Mouse (Mus musculus): ENCODE data around the gene Mov10l1.

Gene Mov10l1

DNA sequence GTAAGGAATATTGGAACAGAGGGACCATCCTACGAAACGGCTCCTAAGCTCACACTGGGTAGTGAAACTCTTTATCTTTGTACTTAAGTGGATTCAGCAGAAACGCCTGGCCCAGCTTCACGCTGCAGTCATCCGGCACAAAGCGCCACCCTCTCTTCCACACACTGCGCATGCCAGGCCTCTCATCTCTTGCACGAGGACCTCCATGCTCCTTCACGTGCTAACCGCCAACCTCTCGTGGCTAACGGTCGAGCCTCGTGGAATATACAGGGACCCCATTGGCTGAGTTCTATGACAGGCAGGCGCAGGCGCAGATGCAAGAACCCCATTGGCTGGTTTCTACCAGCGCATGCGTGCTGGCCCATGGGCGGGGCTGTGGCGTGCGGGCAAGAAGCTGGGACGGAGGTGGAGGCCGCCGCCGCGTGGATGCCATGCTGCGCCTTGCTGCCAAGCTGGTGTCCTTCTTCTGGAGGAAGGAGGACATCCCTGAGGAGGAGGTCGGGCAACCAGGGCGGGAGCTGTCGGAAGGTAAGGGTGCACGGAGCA, at the start of gene Mov10l1:
Gene Mov10l1 (plus strand): TSS at position 376 of the 546 bp plus-strand sequence.
- no peak for DNase-seq

DNA sequence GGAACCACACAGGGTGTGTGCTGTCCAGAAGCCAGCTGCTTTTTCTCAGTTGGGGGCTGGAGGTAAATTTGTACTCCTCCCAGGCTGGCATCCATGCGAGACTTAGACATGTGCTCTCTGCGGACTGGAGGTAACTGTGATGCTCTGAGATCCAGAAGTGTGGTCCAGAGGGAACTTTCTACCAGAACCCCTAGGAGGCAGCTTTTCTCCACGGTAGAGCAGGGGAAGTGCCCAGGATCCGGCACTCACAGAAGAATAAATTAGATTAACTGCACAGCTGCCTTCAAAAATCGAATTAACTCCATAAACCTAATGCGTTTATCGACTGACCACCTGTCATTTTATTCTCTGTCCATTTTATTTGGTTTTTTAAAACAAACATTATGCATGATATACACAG, 48.6 kb upstream of the Mov10l1 start:
- no peak for DNase-seq

DNA sequence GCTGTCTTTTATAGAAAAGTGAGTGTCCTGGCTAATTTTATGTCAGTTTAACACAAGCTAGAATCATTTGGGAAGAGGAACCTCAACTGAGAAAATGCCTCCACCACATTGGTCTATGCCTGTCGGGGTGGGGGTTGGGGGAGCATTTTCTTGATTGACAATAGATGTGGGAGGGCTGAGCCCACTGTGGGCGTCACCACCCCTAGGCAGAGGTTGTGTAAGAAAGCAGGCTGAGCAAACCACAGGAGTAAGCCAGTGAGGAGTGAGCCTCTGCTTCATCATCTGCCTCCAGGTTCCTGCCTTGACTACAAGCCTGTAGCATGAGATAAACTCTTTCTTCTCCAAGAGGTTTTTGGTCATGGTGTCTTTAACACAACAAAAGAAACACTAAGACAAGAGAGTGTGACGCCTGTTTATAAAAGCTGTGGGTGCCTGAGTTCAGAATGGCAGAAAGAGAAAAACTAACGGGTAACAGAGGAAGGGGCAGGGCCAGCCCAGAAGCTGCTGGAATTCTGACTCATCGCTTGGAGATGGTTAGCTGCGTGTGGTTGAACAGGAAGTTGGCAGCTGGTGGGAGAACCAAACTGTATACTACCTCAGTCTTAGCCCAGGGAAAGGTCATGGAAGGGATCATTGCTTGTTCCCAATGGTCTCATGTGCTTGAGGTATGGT, 46.0 kb upstream of the Mov10l1 start:
- DNase-seq, result no peak

DNA sequence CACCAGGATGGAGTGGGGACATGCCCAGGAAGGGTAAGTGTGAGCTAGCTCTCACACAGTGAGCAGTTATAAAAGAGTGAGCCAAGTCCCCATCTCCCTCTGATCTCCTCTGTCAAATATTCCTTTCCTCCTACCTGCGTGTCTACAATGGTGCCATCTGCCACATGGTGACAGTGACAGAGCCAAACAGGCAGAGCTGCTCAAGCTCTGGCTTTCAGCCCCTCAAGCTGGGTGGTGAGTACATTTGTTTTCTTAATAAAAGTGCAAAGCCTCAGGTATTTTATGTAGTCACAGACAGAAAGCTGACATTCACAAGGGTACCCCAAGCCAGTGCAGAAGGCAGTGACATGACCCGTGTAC, 45.4 kb upstream of the Mov10l1 start:
- no peak for DNase-seq

DNA sequence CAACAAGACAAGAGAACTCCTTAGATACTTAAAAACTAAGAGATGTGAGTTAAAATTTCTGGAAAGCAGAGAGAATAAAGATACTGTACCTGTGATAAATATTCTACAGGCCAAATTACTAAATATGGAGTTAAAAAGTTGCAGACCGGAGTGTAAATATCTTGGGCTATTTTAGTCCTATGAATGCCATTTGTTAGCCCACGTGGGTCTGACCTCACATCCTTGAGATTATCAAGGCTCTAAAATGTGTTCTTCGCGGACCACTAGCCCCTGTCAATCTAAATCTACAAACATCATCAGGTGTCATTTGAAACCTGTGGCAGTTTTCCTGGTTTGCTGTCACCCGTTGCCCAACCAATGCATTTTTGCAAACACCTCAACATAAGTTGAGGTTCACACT, 39.9 kb upstream of the Mov10l1 start:
- no peak for DNase-seq

DNA sequence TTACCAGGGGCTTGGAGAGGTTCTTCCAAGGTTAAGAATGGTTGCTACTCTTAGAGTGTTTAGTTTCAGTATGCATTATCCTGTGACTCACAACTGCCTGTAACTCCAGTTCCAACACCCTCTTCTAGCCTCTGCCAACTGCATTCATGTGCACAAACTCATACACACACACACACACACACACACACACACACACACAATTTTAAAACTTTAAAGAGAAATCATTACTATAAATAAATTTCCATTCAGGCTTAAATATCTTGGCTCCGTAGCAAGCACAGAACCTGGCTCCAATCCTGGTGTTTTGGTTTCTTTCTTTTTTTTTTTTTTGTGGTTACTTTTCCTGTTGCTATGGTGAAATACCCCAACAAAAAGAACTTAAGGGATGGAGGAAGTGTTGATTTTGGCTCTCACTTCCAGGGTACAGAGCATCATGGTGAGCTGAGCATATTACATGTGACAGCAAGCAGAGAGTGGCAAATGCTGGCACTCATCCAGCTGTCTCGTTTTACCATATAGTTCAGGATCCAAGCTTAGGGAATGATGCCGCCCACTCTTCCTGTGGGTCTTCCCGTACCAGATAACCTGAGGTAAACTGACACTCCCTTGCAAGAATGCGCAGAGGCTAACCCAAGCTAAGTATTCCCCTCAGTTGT, 38.7 kb upstream of the Mov10l1 start:
- DNase-seq, result no peak

DNA sequence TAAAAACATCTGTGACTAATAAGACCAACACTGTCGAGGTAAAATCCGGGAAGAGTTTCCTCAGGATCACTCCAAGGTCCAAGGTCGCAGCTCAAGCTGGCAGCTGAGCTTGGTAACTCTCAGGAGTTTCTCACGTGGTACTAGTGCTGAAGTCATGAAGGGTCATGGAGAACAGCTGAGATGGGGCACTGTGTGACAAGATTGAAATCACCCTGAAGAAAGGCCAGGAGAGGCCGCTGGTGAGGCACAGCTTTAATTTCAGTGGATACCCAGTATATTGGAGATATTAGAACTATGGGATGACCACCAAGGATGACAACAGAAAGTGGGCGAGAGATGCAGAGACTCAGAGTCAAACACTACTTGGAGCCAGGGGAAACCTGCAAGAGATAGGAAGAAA, 35.9 kb upstream of the Mov10l1 start:
- DNase-seq, result no peak

DNA sequence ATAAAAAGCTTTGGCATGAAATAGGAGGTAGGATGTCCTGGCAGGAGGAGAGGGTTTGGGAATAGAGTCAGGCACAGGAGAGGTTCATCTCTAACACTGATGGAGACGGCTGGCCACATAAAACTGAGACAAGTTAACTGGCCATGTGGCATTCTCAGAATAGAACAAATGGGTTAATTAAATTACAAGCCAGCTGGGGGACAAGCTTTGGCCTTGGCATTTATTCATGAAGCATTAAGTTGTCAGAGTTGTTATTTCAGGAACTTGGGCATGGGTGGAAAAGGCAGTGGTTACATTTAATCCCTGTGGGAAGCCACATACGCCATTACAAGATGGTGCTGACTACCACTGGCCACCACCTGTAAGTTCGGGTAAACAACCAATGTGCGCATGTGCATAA, 31.5 kb upstream of the Mov10l1 start:
- no peak for DNase-seq

DNA sequence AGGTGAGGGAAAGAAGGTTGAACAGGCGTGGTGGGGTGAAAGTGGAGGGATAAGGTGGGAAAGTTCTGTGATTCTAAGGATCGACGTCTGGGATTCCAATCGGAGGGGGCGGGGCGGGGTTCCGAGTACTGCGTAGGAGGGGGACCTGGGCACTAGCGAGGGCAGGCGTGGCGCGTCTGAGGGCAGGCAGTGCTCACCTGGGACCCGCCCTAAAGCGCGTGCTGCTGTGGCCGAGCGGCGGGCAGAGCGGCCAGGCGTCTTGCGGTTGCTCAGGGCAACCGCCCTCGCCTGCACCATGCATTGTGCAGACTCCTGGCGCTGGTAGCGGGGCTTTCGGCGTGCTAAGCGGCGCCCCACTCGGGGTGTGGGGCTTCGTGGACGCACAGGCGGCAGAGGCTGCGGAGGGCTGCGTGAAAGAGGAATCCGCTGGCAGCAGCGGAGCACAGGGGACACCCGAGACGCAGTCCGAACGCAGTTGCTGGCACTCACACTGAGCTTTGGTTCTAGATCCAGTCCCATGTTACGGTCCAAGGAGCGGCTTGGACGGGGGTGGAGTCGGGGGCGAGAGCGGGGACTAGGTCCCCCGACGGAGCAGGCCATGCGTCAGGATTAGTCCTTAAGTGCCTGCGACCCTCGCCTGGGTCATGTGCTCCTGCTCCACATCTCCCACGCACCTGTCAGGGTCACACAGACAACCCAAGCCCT, 28.2 kb upstream of the Mov10l1 start, which contains the start of gene Ttll8:
Gene Ttll8 (minus strand): TSS at position 51 of the 705 bp plus-strand sequence.
- no peak for DNase-seq

DNA sequence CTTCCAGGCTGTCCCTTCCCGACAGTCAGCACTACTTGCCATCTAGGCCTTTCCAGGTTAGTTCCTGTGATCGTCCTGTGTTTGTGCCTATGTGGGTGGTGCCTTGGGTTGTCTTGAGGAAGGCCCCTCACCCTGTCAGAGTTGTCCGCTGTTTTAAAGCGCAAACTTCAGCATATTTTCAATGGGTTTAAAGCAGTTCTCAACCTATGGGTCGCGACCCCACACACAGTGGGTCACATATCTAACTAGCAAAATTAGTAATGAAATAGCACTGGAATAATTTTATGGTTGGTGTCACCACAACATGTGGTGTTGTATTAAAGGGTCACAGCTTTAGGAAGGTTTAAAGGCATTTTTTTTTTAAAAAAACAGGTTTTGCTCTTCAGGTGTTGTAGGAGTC, 27.4 kb upstream of the Mov10l1 start:
- no peak for DNase-seq

DNA sequence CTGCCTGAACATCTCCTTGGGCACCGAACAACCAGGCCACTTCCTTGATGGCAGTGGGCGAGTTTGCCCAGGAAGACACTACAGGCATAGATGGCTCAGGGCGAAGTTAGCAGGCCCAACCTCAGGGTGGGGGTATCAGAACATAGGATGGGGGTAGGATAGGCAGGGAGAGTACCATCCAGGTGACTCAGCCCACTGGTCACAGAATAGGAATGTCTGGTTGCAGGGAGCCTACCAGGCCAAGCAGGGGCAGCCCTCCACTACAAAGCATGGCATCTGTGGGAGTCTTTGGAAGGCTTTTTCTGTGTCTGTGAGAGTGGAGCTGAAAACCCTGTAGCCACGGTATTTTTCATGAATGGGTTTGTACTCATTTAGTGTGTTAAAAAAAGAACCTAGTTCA, 25.2 kb upstream of the Mov10l1 start:
- no peak for DNase-seq

DNA sequence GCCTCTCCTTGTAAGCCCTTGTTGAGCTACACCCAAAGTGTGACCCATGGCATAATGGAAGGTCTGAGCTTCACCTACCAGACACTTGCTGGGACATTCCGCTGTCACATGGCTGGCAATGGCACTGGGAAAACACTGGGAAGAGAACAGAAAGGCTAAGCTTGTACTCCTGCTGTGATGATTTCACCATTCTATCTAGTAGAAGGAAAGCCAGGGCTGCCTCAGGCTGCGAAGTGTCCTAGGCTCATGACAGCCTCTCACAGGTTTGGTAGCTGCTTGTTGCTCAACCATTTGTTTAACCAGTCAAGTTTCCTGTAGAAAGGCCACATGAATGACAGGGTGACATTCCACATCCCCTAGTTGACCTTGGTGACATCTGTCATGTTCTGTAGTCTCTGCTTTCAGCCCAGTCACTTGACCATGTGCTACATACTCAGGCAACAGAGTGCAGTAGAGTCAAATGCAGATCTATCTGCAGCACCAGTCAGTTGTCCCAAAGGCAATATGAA, 18.6 kb upstream of the Mov10l1 start:
- no peak for DNase-seq

DNA sequence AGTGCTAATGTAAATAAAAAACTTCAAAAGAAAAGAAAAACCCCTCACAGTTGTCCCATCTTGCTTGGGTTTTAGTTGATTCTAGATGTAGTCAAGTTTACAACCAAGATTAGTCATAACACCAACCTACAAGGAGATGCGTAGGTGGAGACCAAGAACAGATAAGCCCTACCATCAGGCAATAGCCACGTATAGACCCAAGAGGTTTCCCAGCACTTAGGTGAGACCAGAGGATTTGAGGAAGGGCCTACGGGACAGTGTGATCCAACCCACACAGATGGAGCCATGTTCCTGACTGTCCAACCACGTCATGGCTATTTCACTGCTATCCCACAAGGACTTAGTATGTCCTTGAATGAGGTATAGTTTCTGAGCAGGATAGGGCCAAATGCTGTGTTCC, 10.4 kb upstream of the Mov10l1 start:
- no peak for DNase-seq

DNA sequence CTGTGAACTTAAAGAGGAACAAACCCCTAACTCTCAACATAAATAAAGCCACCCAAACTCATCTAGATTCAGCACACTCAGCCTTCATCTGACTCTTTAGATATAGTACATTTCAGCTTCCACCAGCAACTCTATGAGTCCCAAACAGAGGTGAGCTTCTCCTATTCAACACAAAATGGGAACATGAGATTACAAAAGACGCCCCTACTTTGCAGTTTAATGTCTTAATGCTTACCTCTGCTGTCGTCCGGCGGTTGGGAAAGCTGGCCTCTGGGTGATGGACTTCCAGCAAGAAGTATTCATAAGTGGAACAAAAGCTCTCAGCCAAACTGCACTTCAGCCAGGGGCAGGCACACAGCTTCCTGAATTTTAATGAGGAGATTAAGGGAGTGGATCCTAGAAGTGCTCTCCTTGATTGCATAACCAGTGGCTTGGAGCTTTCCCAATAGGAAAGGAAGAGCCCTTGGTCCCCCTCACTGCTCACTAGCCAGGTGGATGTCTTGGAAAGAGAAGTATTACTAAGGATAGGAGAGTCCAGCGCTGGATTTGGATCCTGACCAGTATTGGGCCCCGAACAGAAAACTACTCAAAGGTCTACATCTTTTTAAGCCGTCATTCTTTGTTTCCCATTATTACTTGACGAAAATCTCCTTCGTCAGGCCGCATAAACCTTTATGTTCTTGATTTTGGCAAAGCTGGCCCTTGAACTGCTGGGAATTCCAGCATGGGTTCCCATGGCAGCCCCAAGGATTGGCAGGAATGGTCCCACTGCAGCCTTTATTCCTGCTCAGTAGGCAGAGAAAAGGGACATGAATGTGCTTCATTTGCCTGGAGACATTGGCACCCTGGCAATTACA, 4.2 kb upstream of the Mov10l1 start, which contains the start of gene Mlc1:
Gene Mlc1 (minus strand): TSS at position 727 of the 857 bp plus-strand sequence.
- no peak for DNase-seq

DNA sequence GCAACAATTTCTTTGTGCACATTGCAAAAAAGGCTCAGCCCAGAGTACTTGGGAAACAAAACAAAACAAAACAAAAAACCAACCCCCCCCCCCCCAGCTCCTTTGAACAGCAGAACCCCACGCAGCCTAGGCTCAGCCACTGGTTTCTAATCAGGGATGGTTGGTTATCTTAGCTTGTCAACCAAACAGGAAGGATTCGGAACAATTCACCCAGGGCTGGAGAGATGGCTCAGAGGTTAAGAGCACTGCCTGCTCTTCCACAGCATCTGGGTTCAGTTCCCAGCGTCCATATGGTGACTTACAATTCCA, 3.6 kb upstream of the Mov10l1 start:
- DNase-seq, result no peak

DNA sequence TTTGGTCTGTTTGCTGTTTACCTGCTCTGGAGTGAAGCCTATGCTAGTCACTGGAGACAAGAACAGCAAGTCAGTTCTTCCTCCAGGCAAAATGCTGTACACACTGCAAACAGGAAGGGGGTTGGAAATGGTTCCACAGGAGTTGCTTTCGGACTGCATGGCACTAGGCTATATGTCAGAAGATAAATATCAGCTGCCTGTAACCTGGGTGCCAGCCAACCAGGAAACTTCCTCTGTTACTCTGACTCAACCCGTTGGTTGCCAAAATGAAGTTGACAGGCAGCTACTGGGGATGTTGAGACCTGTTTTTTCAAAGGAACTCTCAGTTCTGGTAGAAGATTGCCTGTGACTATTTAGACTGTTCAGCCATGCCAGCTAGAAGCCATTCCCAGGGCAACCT, 6.5 kb downstream of the Mov10l1 start:
- no peak for DNase-seq

DNA sequence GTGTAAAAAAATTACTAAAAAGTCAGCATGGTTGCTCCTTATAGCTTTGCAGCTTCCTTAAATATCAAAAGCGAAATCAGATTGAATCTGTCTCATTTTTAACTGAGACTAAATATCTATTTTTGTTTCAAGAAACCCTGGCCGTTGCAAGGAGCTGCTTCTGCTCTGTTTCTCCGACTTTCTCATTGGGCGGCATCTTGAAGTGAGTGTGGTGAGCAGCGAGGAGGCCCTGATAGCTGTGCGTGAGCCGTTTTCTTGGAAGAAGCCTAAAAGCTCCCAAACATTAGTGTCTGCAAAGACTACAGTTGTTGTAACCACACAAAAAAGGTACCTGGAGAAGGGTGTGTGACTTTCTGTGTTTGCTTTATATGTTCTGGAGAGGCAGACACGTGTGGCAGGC, 15.9 kb downstream of the Mov10l1 start:
- DNase-seq, result no peak

DNA sequence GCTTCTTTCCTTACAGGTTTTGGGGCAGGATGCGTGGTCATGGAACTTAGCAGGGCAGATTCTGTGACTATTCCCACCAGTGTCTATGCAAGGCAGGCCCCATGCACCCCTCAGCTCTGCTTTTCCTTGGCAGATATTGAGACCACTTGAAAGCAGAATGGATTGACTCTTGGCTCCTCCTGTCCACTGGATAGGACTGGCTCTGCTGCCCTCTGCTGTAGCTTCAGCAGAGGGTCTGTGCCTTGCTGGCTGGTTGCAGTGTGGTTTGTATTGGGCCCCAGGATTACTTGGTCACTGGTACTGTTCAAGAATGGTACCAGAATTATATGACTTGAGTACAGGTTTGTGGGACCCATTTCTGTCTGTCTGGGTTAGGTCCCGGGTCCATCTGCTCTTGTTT, 16.4 kb downstream of the Mov10l1 start:
- DNase-seq, result no peak

DNA sequence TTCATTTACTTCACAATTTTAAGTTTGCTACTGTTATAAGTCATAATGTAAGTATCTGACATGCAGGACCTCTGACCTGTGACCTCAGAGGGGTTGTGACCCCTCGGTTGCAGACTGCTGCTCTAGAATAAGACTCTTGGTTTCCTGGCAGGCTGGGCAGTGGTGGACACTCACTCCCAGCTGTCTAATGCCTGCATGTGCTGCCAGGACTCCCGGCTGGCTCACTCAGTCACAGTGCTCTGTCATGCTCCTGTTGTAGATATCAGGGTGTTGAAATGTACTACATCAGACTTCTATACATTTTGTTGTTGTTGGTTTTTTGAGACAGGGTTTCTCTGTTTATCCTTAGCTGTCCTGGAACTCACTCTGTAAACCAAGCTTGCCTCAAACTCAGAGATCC, 17.7 kb downstream of the Mov10l1 start:
- no peak for DNase-seq

DNA sequence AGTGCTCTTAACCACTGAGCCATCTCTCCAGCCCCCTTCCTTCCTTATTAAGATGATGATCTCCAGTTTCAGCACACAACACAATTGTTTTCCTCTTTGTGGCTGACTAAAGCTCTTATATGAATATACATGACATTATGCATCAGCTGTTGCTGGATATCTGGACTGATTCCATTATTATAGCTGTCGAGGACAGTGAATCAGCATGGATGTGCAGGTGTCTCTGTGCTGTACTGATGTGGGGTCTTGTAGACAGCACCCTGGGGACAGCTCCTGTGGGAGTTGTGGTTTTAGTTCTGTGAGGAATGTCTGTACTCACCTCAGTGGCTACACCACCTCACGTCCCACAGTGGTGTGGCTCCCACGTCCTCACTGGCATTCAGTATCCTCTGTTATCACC, 18.5 kb downstream of the Mov10l1 start:
- DNase-seq, result no peak

DNA sequence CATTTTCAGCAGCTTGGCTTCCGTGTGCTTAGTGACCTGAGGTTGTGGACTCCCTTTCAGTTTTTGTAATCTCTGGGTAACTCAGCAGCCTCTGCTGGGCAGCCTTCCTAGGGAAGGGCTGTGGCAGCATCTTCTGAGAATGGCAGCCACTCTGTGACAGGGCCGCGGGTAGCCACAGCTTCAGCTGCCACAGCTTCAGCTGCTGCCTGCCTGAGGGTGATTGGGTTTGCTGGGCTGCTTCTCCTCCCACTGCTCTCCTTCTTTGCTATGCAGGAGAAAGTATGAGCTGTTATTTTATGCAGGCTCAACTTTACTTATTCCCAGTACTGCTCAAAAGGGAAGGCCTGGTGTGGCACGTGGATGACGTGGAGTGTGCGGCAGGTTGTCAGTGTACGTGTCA, 24.3 kb downstream of the Mov10l1 start:
- DNase-seq, result no peak

DNA sequence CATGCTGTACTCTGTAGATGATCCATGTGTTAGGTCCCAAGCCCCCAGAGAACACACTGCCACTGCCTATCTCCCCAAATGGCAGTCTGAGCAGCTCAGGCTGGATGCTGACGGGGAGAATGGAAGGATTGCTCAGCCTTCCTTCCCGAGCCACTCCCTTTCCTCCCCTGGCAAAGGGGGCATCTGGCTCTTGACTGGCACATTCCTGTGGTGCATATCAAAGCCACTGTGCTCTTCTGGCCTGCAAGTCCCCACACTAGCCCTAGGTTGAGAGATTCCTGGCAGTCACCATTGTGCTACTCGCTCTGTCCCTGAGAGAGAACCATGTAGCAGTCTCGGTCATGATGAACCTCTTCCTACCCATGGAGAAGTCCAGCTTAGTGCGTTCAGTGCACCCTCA, 25.1 kb downstream of the Mov10l1 start:
- DNase-seq, result no peak

DNA sequence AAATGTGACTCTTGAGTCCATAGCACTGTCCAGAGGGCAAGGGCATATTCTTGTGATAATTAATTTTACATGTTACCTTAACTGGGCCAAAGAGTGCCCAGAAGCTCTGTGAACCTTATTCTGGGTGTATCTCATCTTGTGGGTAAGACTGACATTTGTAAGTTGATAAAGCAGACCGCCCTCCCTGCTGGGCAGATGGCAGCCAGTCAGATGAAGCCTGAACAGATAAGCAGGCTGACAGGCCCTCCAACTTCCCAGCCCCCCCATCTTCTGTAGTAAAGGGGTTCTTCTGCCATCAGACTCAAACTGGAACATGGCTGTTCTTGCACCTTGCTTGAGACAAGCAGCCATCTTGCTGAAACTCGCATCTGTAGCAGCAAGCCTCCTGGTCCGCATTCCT, 34.0 kb downstream of the Mov10l1 start:
- DNase-seq, result no peak
